Mouse (Mus musculus) spleen, adult 2 months (tissue): ENCODE measurements around the gene Cdk10. TPM values are rescaled to one million over a fixed set of nuclear protein-coding genes. Genes with fewer than 3 reads are reported as not detected.
"Not testable (repeated sequence)": the region's sequence is repeated elsewhere in the genome, so short reads cannot be mapped to it uniquely, and the experiment has no call there.

ENCODE experiments used
- DNase-seq, 2 experiments: peaks; one replicate each; pipeline versions ENCODE4 v3.0.0 to v3.0.0-alpha.2; 2012 to 2021; ENCODE audit warnings: low spot score in 2 of 2, low read depth in 1 of 2
- H3K27ac ChIP-seq: fragments of 200-500 bp; 2 replicates; pipeline ENCODE4 v1.5.1; 2012; ENCODE audit warnings: low read length, inconsistent platforms; ENCODE audit not compliant: insufficient read depth
- H3K27me3 ChIP-seq: fragments of 200-500 bp; 2 replicates; pipeline ENCODE4 v1.6.1; 2012; ENCODE audit warnings: mild to moderate bottlenecking, moderate library complexity, low read length, inconsistent platforms; ENCODE audit not compliant: control insufficient read depth, insufficient read depth
- H3K36me3 ChIP-seq: fragments of 200-500 bp; 2 replicates; pipeline ENCODE4 v1.6.1; 2012; ENCODE audit warnings: mild to moderate bottlenecking, low read length, inconsistent platforms; ENCODE audit not compliant: control insufficient read depth, insufficient read depth
- H3K4me1 ChIP-seq: fragments of 200-500 bp; 2 replicates; pipeline ENCODE4 v1.6.1; 2011; ENCODE audit warnings: inconsistent platforms; ENCODE audit not compliant: control insufficient read depth, insufficient read depth, insufficient read length
- H3K4me3 ChIP-seq: fragments of 200-500 bp; 2 replicates; pipeline ENCODE4 v1.5.1; 2011; ENCODE audit warnings: mild to moderate bottlenecking, inconsistent platforms; ENCODE audit not compliant: insufficient read depth, insufficient read length; ENCODE audit errors: extremely low read depth
- CTCF ChIP-seq: fragments of 200-500 bp; IDR thresholded peaks from 2 replicates; pipeline ENCODE4 v1.5.1; 2011; ENCODE audit warnings: mild to moderate bottlenecking, inconsistent platforms; ENCODE audit not compliant: insufficient read depth, insufficient read length, insufficient replicate concordance; ENCODE audit errors: extremely low read depth
- POLR2A ChIP-seq: fragments of 200-500 bp; IDR thresholded peaks from 2 replicates; pipeline ENCODE4 v1.6.1; 2011; ENCODE audit warnings: low read depth, low read length, inconsistent platforms
- WGBS: fragments of 180-500 bp; shearing (Covaris S2); methylation state at CpG from one replicate; pipeline ENCODE4 v1.1.7; 2018; 5-methylcytosine and 5-hydroxymethylcytosine counted together
- polyA plus RNA-seq: library from polyadenylated mRNA; depleted of rRNA; stranded (reverse); fragments of >200 nt; gene quantifications from 2 replicates; pipeline ENCODE4 v1.2.3, GENCODE M21; 2012

Cdk10 gene
- polyA plus RNA-seq, 1 experiment, result 39.2 TPM

DNA sequence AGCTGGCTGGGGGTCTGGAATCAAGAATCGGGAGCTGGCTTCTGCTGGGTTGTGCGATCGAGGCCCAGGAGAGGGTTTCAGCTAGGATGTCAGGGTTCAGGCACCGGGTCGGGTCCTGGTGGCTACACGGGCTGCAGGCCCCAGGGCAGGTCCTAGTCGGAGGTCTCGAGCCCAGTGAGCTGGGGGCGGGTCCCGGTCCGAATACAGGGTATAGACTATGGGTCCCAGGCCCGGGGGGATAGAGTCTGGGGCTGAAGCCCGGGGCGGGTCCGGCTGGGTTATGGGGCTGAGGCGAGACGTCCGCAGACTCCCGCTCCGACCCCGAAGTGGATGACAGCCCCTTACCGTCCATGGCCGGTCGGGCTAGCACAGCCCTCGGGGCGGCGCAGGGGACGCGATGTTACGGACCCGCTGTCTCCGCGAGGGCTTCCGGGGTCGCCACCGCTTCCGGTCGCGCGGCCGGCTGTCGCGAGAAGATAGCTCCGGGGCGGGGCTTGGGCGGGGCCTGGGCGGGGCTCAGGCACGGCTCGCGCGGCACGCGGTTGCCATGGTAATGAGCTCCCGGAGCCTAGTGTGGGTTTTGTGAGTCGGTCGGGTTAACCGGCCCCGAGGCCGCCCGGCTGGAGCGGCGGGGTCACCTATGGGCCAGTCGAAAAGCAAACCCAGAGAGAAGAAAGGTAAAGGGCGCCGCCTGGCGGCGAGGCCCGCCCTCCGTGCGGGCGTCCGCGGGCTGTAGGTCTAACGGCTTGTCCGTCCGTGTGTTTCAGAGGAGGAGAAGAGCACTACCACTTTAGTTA is 12.1 kb upstream of the Cdk10 start, which contains the start of the genes Chmp1a and Spata33:
TSS of gene Chmp1a (minus strand) at position 443 of the 797 bp plus-strand sequence.
TSS of gene Spata33 (plus strand) at position 512 of the 797 bp plus-strand sequence.
- DNase-seq, result peak; percentile 75 to 81
- Histone ChIP-seq H3K27me3 (no peaks in the 10 kb centered on the region), H3K4me3 (peak within 1 kb of the TSS; percentile 87), H3K36me3 (peaks cover 21% of the 10 kb centered on the region), H3K27ac (peak within 1 kb of the TSS; percentile 21), H3K4me1 (peaks cover 8% of the 10 kb centered on the region; the same call in 1 of the 2 replicates)
- TF ChIP-seq CTCF (peak; percentile 32; the same call in 1 of the 2 replicates), POLR2A (peak; percentile 92)
- under 1% methylated on average over 67 of the region's 76 CpGs for WGBS

DNA sequence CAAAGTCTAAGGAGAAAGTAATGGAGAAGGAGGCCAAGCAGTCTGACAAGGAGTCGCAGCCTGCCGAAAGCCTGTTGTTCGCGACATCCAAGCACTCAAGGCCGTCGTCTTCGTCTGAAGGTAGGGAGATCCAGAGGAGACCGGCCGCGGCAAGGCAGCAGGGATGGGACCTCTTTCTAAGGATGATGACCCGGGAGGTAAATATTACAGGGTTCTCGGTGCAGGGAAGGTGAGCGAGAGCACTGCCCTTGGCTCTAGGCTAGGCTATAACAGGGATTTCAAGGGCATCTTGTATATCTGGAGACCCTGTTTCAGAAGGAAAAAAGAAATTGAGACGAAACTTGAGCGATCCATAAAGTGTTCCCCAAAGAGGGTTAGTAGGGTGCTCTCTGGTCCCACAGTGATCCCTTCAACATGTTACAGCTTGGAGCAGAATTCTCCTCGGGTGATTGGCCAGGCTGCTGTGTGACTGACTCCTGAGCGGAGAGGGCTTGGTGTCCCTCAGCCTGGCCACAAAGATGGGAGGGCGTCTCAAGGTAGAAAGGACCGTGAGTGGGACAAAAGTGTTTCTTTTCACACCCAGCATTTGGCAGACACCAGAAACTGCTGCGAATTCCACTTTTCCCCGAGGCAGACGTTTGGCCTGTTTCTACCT is 11.4 kb upstream of the Cdk10 start:
- Histone ChIP-seq H3K4me1 (peaks cover 8% of the 10 kb centered on the region; the same call in 1 of the 2 replicates), H3K4me3 (peak overlapping the region; percentile 58), H3K27ac (no peak overlapping the region), H3K36me3 (peaks cover 15% of the 10 kb centered on the region), H3K27me3 (no peaks in the 10 kb centered on the region)
- no peak for TF ChIP-seq CTCF
- no peak for TF ChIP-seq POLR2A
- DNase-seq, result no peak
- 30% methylated on average over 22 of the region's 22 CpGs for WGBS

DNA sequence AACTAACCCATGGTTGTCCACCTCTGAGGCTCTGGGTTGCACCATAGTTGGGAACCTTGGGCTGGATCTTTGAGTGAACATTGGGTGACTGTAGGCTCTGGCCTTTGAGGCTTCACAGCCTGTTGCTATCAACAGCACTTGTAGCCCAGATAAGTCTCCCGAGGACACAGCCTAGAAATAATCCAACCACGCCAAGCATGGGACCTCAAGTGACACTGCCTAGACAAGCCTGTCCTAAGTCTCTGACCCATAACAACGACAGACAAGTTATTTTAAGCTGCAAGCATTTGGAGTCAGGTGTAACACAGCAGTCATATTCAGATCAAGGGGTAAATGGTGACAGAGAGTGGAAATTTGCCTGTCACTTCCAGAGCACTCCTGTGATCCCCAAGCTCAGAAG is 9.2 kb upstream of the Cdk10 start:
- DNase-seq, result no peak
- H3K36me3 ChIP-seq, result no peaks in the 10 kb centered on the region
- H3K27me3 ChIP-seq, result no peaks in the 10 kb centered on the region
- WGBS, result 76% methylated on average over 3 of the region's 3 CpGs
- H3K4me1 ChIP-seq, result peaks cover 8% of the 10 kb centered on the region; the same call in 1 of the 2 replicates
- TF ChIP-seq CTCF, result no peak
- no peak for TF ChIP-seq POLR2A
- no peak overlapping the region for H3K27ac ChIP-seq
- H3K4me3 ChIP-seq, result no peak overlapping the region

DNA sequence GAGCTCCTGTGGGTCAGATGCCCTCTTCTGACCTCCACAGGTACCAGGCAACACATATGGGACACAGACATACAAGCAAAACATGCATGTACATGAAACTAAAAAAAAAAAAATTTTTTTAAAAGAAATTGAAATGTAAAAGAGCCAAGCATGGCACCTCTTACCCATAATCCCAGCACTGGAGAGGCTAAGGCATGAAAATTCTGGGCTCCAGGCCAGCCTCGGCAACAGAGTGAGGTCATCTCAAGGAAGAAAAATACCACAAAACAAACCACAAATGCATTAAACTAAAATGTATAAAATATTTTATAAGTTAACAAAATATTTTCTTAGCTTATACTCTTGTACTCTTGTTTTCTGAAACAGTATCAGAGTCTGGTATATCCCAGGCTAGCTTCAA is 3.7 kb upstream of the Cdk10 start:
- no peak overlapping the region for H3K4me3 ChIP-seq
- no peaks in the 10 kb centered on the region for H3K27me3 ChIP-seq
- H3K27ac ChIP-seq, result no peak overlapping the region
- DNase-seq, result no peak
- peaks cover 4% of the 10 kb centered on the region; the same call in 1 of the 2 replicates for H3K4me1 ChIP-seq
- no peaks in the 10 kb centered on the region for H3K36me3 ChIP-seq
- WGBS, result 21% methylated on average over 1 of the region's 1 CpGs
- TF ChIP-seq POLR2A (no peak), CTCF (no peak)

DNA sequence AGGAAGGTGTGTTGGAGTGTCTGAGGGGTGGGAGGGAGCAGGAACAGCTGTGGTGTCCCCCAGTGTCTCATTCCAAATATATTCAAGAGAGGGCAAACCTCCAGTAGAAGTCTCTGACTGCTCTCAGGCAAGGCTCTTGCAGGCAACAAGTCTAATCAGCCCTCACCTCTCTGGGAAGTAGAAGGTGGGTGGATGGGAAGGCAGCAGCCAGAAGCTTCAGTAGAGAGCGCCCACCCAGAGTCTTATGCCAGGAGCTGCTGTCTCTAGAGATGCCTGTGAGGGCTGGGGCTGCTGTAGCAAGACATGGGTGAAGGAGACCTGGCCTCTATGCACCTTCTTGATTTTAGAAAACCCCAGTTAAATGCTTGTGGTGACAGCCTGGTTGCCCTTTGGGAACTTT is 3.8 kb downstream of the Cdk10 start:
- H3K27ac ChIP-seq, result no peak overlapping the region
- no peaks in the 10 kb centered on the region for H3K27me3 ChIP-seq
- 0 out of 2 replicates have a peak, but pooled peaks cover 2% of the 10 kb centered on the region for H3K36me3 ChIP-seq
- peaks cover 4% of the 10 kb centered on the region; the same call in 1 of the 2 replicates for H3K4me1 ChIP-seq
- TF ChIP-seq CTCF (no peak), POLR2A (no peak)
- no peak for DNase-seq
- WGBS, result 95% methylated on average over 1 of the region's 1 CpGs
- H3K4me3 ChIP-seq, result no peak overlapping the region

DNA sequence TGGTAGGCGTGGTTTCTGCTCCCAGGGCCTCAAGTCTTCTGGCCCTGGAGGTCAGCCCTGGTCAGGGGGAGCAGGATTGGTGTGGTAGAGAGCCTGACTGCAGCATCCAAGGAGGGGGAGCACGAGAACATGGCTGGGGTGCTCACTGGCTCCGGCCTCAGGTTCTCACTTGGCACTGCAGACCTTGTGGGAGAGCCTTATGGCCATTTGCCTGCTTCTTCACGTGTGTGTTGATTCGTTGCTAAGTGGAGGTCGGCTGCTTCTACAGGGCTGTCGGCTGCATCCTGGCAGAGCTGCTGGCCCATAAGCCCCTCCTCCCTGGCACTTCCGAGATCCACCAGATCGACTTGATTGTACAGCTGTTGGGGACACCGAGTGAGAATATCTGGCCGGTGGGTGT is 5.7 kb downstream of the Cdk10 start:
- not testable (repeated sequence) for H3K4me1 ChIP-seq, H3K27me3 ChIP-seq, H3K4me3 ChIP-seq, DNase-seq, H3K36me3 ChIP-seq, H3K27ac ChIP-seq
- 85% methylated on average over 11 of the region's 11 CpGs for WGBS
